Comparison of ENCODE assay signal across 20 mouse cellular contexts in the genomic region with DNA sequence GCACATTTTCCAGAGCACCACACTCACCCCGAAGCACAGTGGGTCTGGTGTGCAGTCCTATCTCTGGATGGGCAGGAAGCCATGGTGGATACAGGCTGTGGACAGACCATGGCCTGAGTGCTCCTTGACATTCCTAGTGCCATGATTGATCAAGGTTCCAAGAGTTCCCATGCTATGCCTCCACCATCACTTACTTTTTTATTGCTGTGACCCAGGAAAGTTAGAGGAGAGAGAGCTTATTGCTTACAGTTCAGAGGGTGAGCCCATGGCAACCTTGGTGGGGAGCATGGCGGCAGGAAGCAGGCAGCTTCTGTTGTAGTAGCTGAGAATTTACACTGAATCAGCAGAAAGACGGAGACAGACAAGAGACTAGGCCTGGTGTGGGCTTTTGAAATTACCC. TPM values are rescaled to one million over a fixed set of nuclear protein-coding genes. Genes with fewer than 3 reads are reported as not detected.
A peak's percentile ranks its signal among the peaks of the same experiment; 100 is the strongest.
DNase-seq lines count a peak whose midpoint lies in the region; TF ChIP-seq lines count a peak whose summit lies in the region.
"Had no signal": no experiment of that assay in that cellular context is flagged by ENCODE, and none has a peak within 500 bp of the region (broad histone marks: within the 10 kb centered on the region; RNA-seq: fewer than 3 reads in every experiment).

No protein-coding gene starts in this region.

- peak overlapping the region; percentile 48 for H3K4me3 ChIP-seq in testis, adult 2 months (ENCODE audit: control insufficient read depth, low read depth, low read length)
- H3K4me3 ChIP-seq in myocyte = no peak overlapping the region
- no peak overlapping the region for H3K4me3 ChIP-seq in midbrain, embryonic 10.5 days
- H3K4me3 ChIP-seq: embryonic facial prominence, embryonic 10.5 days; embryonic facial prominence, embryonic 12.5 days; forebrain, embryonic 13.5 days; forebrain, embryonic 15.5 days had no signal

- DNase-seq in heart, adult 11 months = peak; percentile 90
- no peak for DNase-seq in heart, postnatal 14 days
- no peak for DNase-seq in testis, postnatal 14 days (ENCODE audit: low spot score)
- DNase-seq in midbrain, embryonic 10.5 days (ENCODE audit: low spot score) = no peak
- DNase-seq: adrenal gland, adult 8-10 months; adrenal gland, postnatal 14 days; adrenal gland, postnatal 36 days; cerebellum, adult 11-12 months; cerebellum, adult 2 months; cerebellum, adult 9-10 months; cerebellum, postnatal 10 days; cerebellum, postnatal 25 days had no signal

- no peak for TF ChIP-seq CTCF in testis, adult 2 months (IDR thresholded peaks at IDR 0.05; ENCODE audit: control insufficient read depth, insufficient read depth, insufficient replicate concordance, low read depth, low read length)

- H3K27ac ChIP-seq in testis, adult 2 months (ENCODE audit: control insufficient read depth, insufficient read depth, low read depth, low read length) = no peak overlapping the region
- no peak overlapping the region for H3K27ac ChIP-seq in midbrain, embryonic 10.5 days (replicated peaks)
- H3K27ac ChIP-seq: embryonic facial prominence, embryonic 10.5 days; embryonic facial prominence, embryonic 12.5 days; forebrain, embryonic 13.5 days; forebrain, embryonic 15.5 days had no signal

- H3K27me3 ChIP-seq in testis, adult 2 months (ENCODE audit: control insufficient read depth, insufficient read depth, low read length) = no peaks in the 10 kb centered on the region
- no peaks in the 10 kb centered on the region for H3K27me3 ChIP-seq in myocyte (ENCODE audit: control insufficient read depth, insufficient read depth, insufficient read length)
- no peaks in the 10 kb centered on the region for H3K27me3 ChIP-seq in midbrain, embryonic 10.5 days (ENCODE audit: low read depth, poor library complexity, severe bottlenecking)
- H3K27me3 ChIP-seq: embryonic facial prominence, embryonic 12.5 days; forebrain, embryonic 13.5 days; forebrain, embryonic 15.5 days; Patski had no signal

- peaks cover 21% of the 10 kb centered on the region for H3K79me2 ChIP-seq in myocyte (ENCODE audit: control insufficient read depth, insufficient read depth)

- intact Hi-C loops in heart, postnatal 14 days (cut with DNase I) = no loop called here

- no peaks in the 10 kb centered on the region for H3K9me3 ChIP-seq in midbrain, embryonic 10.5 days (replicated peaks)
- H3K9me3 ChIP-seq: embryonic facial prominence, embryonic 10.5 days; embryonic facial prominence, embryonic 12.5 days; forebrain, embryonic 13.5 days; forebrain, embryonic 15.5 days; G1E had no signal

- WGBS in midbrain, embryonic 10.5 days = 90% methylated on average over 3 of the region's 3 CpGs

- H3K36me3 ChIP-seq in testis, adult 2 months (ENCODE audit: control insufficient read depth, insufficient read depth, low read length) = peaks cover 5% of the 10 kb centered on the region
- peaks cover 17% of the 10 kb centered on the region for H3K36me3 ChIP-seq in myocyte (ENCODE audit: control insufficient read depth, insufficient read depth)
- H3K36me3 ChIP-seq in midbrain, embryonic 10.5 days = peaks cover 27% of the 10 kb centered on the region

- H3ac ChIP-seq in myocyte (ENCODE audit: control insufficient read depth, insufficient read length) = no peak overlapping the region

- H3K4me1 ChIP-seq in testis, adult 2 months (ENCODE audit: control insufficient read depth, insufficient read depth, low read length) = no peaks in the 10 kb centered on the region
- H3K4me1 ChIP-seq in midbrain, embryonic 10.5 days = peaks cover 21% of the 10 kb centered on the region

- TF ChIP-seq POLR2A in testis, adult 2 months (IDR thresholded peaks at IDR 0.05; ENCODE audit: control insufficient read depth, low read depth, low read length) = no peak
- TF ChIP-seq POLR2A in myocyte (IDR thresholded peaks at IDR 0.05; ENCODE audit: insufficient read length, low read depth) = no peak

- no peak overlapping the region for H3K4me2 ChIP-seq in myocyte (ENCODE audit: low read depth)
- H3K4me2 ChIP-seq: embryonic facial prominence, embryonic 12.5 days; forebrain, embryonic 13.5 days; forebrain, embryonic 15.5 days had no signal

TF ChIP-seq in myocyte, 11 proteins besides CTCF, POLR2A, EP300 and RAD21:
- no peak for TF ChIP-seq USF1 (IDR thresholded peaks at IDR 0.05; ENCODE audit: low read depth)
- peak; percentile 51 for TF ChIP-seq POLR2AphosphoS2 (IDR thresholded peaks at IDR 0.05; ENCODE audit: insufficient read length, low read depth)
- TF ChIP-seq TCF12 (IDR thresholded peaks at IDR 0.05; ENCODE audit: insufficient read depth, poor library complexity, severe bottlenecking) = no peak
- no peak for TF ChIP-seq REST (IDR thresholded peaks at IDR 0.05; ENCODE audit: insufficient read depth, insufficient read length)
- no peak for TF ChIP-seq TCF3 (IDR thresholded peaks at IDR 0.05; ENCODE audit: insufficient read length, low read depth)
- TF ChIP-seq CEBPB (IDR thresholded peaks at IDR 0.05; ENCODE audit: insufficient read depth, poor library complexity, severe bottlenecking) = no peak
- TF ChIP-seq E2F4 (IDR thresholded peaks at IDR 0.05; ENCODE audit: insufficient read depth) = no peak
TF ChIP-seq in myocyte: peak in this region for 1.

RNA-seq across cellular contexts. Expression of a gene that starts 2.2 kb away (rescaled TPM):
- total RNA-seq in heart, postnatal 14 days (2021) = 100 to 1,000 TPM; 102 to 105 TPM
- polyA plus RNA-seq in testis, adult 2 months (2012; rRNA removed) = 167 and 174 TPM in 2 replicates
- polyA plus RNA-seq in myocyte (2012; fragmentation: generic; extraction: Trizol) = 131 TPM
- 189 and 194 TPM in 2 replicates for polyA plus RNA-seq in midbrain, embryonic 10.5 days (2016; fragmentation: Nextera tagmentation; extraction: Ambion mirVana)

RNA-seq across cellular contexts. Expression of a gene that starts 20.4 kb away (rescaled TPM):
- 10 to 100 TPM; 56.3 TPM for total RNA-seq in heart, postnatal 14 days (2021)
- polyA plus RNA-seq in testis, adult 2 months (2012; rRNA removed) = 21.4 and 24.8 TPM in 2 replicates
- 10.0 TPM for polyA plus RNA-seq in myocyte (2012; fragmentation: generic; extraction: Trizol)
- polyA plus RNA-seq in midbrain, embryonic 10.5 days (2016; fragmentation: Nextera tagmentation; extraction: Ambion mirVana) = 11.3 and 13.8 TPM in 2 replicates

RNA-seq across cellular contexts. Expression of a gene that starts 22.9 kb away (rescaled TPM):
- total RNA-seq in heart, postnatal 14 days (2021) = 100 to 1,000 TPM; 824 to 866 TPM
- polyA plus RNA-seq in testis, adult 2 months (2012; rRNA removed) = 6.9 and 7.6 TPM in 2 replicates
- 232 TPM for polyA plus RNA-seq in myocyte (2012; fragmentation: generic; extraction: Trizol)
- polyA plus RNA-seq in midbrain, embryonic 10.5 days (2016; fragmentation: Nextera tagmentation; extraction: Ambion mirVana) = 2.1 and 2.7 TPM in 2 replicates

RNA-seq across cellular contexts. Expression of a gene that starts 26.5 kb away (rescaled TPM):
- total RNA-seq in heart, postnatal 14 days (2021) = 10 to 100 TPM; 18.2 to 18.5 TPM
- 24.6 and 24.8 TPM in 2 replicates for polyA plus RNA-seq in testis, adult 2 months (2012; rRNA removed)
- polyA plus RNA-seq in myocyte (2012; fragmentation: generic; extraction: Trizol) = 37.2 TPM
- 124 and 128 TPM in 2 replicates for polyA plus RNA-seq in midbrain, embryonic 10.5 days (2016; fragmentation: Nextera tagmentation; extraction: Ambion mirVana)

RNA-seq across cellular contexts. Expression of a gene that starts 37.8 kb away (rescaled TPM):
- 10 to 100 TPM; 66.6 to 70.7 TPM for total RNA-seq in heart, postnatal 14 days (2021)
- polyA plus RNA-seq in testis, adult 2 months (2012; rRNA removed) = 8.2 and 8.4 TPM in 2 replicates
- 8.0 TPM for polyA plus RNA-seq in myocyte (2012; fragmentation: generic; extraction: Trizol)
- polyA plus RNA-seq in midbrain, embryonic 10.5 days (2016; fragmentation: Nextera tagmentation; extraction: Ambion mirVana) = 13.5 and 16.3 TPM in 2 replicates

Comparison
In these comparisons a context has a peak if more than half of its experiments do, and no peak if none do; other contexts are left out.
1. RNA of a gene that starts 22.9 kb away (polyA plus RNA-seq): 232 TPM in myocyte (single experiment); 6.9 to 7.6 TPM in testis, adult 2 months and 2.1 to 2.7 TPM in midbrain, embryonic 10.5 days; every median in the first group is over 10 times any median in the second.